Mouse (Mus musculus) limb, embryonic 13.5 days (tissue): ENCODE results near the gene Mindy4b-ps. TPM values are rescaled to one million over a fixed set of nuclear protein-coding genes. Genes with fewer than 3 reads are reported as not detected.
"Not testable (repeated sequence)": the region's sequence is repeated elsewhere in the genome, so short reads cannot be mapped to it uniquely, and the experiment has no call there.

ENCODE experiments used
- ATAC-seq: fragments of 200-750 bp; cut with Nextera tagmentation; 2 replicates; pipeline ENCODE4 v1.8.0; 2017; ENCODE audit warnings: low read depth, moderate number of reproducible peaks, moderate TSS enrichment; ENCODE audit not compliant: low FRiP score
- H3K27ac ChIP-seq: fragments of 300-500 bp; sonication (generic); 2 replicates; pipeline ENCODE4 v1.5.1; 2015; ENCODE audit warnings: inconsistent platforms, mild to moderate bottlenecking, moderate library complexity
- H3K27me3 ChIP-seq: fragments of 300-500 bp; sonication (generic); 2 replicates; pipeline ENCODE4 v1.6.1; 2015; ENCODE audit warnings: mild to moderate bottlenecking, inconsistent platforms
- H3K36me3 ChIP-seq: fragments of 300-500 bp; sonication (generic); 2 replicates; pipeline ENCODE4 v1.6.1; 2015; ENCODE audit warnings: inconsistent platforms, mild to moderate bottlenecking, moderate library complexity
- H3K4me1 ChIP-seq: fragments of 300-500 bp; sonication (generic); 2 replicates; pipeline ENCODE4 v1.6.1; 2015; ENCODE audit warnings: inconsistent platforms
- H3K4me2 ChIP-seq: fragments of 300-500 bp; sonication (generic); replicated peaks from 2 replicates; pipeline ENCODE4 v1.6.1; 2015; ENCODE audit warnings: inconsistent platforms, mild to moderate bottlenecking, moderate library complexity
- H3K4me3 ChIP-seq: fragments of 300-500 bp; sonication (generic); 2 replicates; pipeline ENCODE4 v1.5.1; 2015; ENCODE audit warnings: moderate library complexity, mild to moderate bottlenecking, inconsistent platforms
- H3K9ac ChIP-seq: fragments of 300-500 bp; sonication (generic); 2 replicates; pipeline ENCODE4 v1.6.1; 2015; ENCODE audit warnings: mild to moderate bottlenecking, inconsistent platforms
- H3K9me3 ChIP-seq: fragments of 300-500 bp; sonication (generic); 2 replicates; pipeline ENCODE4 v1.6.1; 2016; ENCODE audit warnings: inconsistent platforms
- WGBS: fragments of 180-500 bp; shearing (Covaris S2); methylation state at CpG from one replicate; pipeline ENCODE4 v1.1.7; 2015; 5-methylcytosine and 5-hydroxymethylcytosine counted together
- polyA plus RNA-seq: library from polyadenylated mRNA; unstranded; fragments of >200 nt; fragmentation: Nextera tagmentation; extraction: Ambion mirVana; gene quantifications from 2 replicates; pipeline ENCODE4 v1.2.1, GENCODE M21; 2015

The Mindy4b-ps gene
- polyA plus RNA-seq = 0.18 TPM in 1 of 2 replicates, not detected in the other

- ATAC-seq = no peak
- Histone ChIP-seq H3K27ac (no peak within 1 kb of the TSS), H3K27me3 (no peaks in the 10 kb centered on the region), H3K36me3 (no peaks in the 10 kb centered on the region), H3K4me3 (no peak within 1 kb of the TSS), H3K4me1 (peaks cover 10% of the 10 kb centered on the region), H3K9ac (no peak within 1 kb of the TSS), H3K9me3 (no peaks in the 10 kb centered on the region), H3K4me2 (no peak within 1 kb of the TSS)
- 60% methylated on average over 4 of the region's 4 CpGs for WGBS
Measured at GRCm38 (mm10) chr3:58822211-58822610, at the start of gene Mindy4b-ps. Gene Mindy4b-ps (minus strand): TSS chr3:58822311.

GRCm38 (mm10) chr3:58871882-58872281 is 49.8 kb upstream of the Mindy4b-ps start:
- H3K4me3 ChIP-seq, H3K9me3 ChIP-seq, H3K4me2 ChIP-seq, H3K27me3 ChIP-seq, H3K36me3 ChIP-seq, H3K9ac ChIP-seq, H3K27ac ChIP-seq, ATAC-seq, H3K4me1 ChIP-seq: not testable (repeated sequence)
- WGBS = 74% methylated on average over 2 of the region's 2 CpGs

- H3K9ac ChIP-seq = no peak overlapping the region
- H3K9me3 ChIP-seq = no peaks in the 10 kb centered on the region
- no peak for ATAC-seq
- no peak overlapping the region for H3K4me2 ChIP-seq
- WGBS = 41% methylated on average over 7 of the region's 7 CpGs
- H3K27ac ChIP-seq = no peak overlapping the region
- H3K27me3 ChIP-seq = no peaks in the 10 kb centered on the region
- H3K4me1 ChIP-seq = no peaks in the 10 kb centered on the region
- no peaks in the 10 kb centered on the region for H3K36me3 ChIP-seq
- no peak overlapping the region for H3K4me3 ChIP-seq
Measured at GRCm38 (mm10) chr3:58865690-58866089, 43.6 kb upstream of the Mindy4b-ps start.

GRCm38 (mm10) chr3:58862976-58863375 is 40.9 kb upstream of the Mindy4b-ps start:
- 77% methylated on average over 2 of the region's 2 CpGs for WGBS
- H3K4me2 ChIP-seq = no peak overlapping the region

GRCm38 (mm10) chr3:58843415-58843814 is 21.3 kb upstream of the Mindy4b-ps start:
- Histone ChIP-seq H3K27ac (no peak overlapping the region), H3K27me3 (no peaks in the 10 kb centered on the region), H3K4me3 (no peak overlapping the region), H3K9me3 (no peaks in the 10 kb centered on the region), H3K9ac (no peak overlapping the region), H3K36me3 (no peaks in the 10 kb centered on the region), H3K4me2 (no peak overlapping the region), H3K4me1 (no peaks in the 10 kb centered on the region)
- ATAC-seq = no peak
- 61% methylated on average over 1 of the region's 1 CpGs for WGBS

More at GRCm38 (mm10) chr3:58862976-58863375, 40.9 kb upstream of the Mindy4b-ps start:
- no peak for ATAC-seq
- Histone ChIP-seq H3K4me3 (no peak overlapping the region), H3K27ac (no peak overlapping the region), H3K4me1 (no peaks in the 10 kb centered on the region), H3K9me3 (no peaks in the 10 kb centered on the region), H3K36me3 (no peaks in the 10 kb centered on the region), H3K9ac (no peak overlapping the region), H3K27me3 (no peaks in the 10 kb centered on the region)

GRCm38 (mm10) chr3:58833442-58834160 is 11.5 kb upstream of the Mindy4b-ps start:
- 76% methylated on average over 5 of the region's 5 CpGs for WGBS
- H3K4me2 ChIP-seq = no peak overlapping the region
- H3K36me3 ChIP-seq = no peaks in the 10 kb centered on the region
- no peaks in the 10 kb centered on the region for H3K4me1 ChIP-seq
- H3K27me3 ChIP-seq = no peaks in the 10 kb centered on the region
- ATAC-seq = no peak
- no peak overlapping the region for H3K27ac ChIP-seq
- no peak overlapping the region for H3K9ac ChIP-seq
- no peak overlapping the region for H3K4me3 ChIP-seq
- no peaks in the 10 kb centered on the region for H3K9me3 ChIP-seq

- no peaks in the 10 kb centered on the region for H3K27me3 ChIP-seq
- H3K9me3 ChIP-seq = no peaks in the 10 kb centered on the region
- H3K36me3 ChIP-seq = no peaks in the 10 kb centered on the region
- H3K27ac ChIP-seq = no peak overlapping the region
- no peaks in the 10 kb centered on the region for H3K4me1 ChIP-seq
- H3K9ac ChIP-seq = no peak overlapping the region
- no peak overlapping the region for H3K4me3 ChIP-seq
- ATAC-seq = no peak
- H3K4me2 ChIP-seq = no peak overlapping the region
- WGBS = 96% methylated on average over 2 of the region's 2 CpGs
Measured at GRCm38 (mm10) chr3:58832888-58833287, 10.8 kb upstream of the Mindy4b-ps start.

- no peak overlapping the region for H3K27ac ChIP-seq
- ATAC-seq = no peak
- no peak overlapping the region for H3K4me3 ChIP-seq
- H3K27me3 ChIP-seq = no peaks in the 10 kb centered on the region
- H3K4me1 ChIP-seq = no peaks in the 10 kb centered on the region
- no peak overlapping the region for H3K4me2 ChIP-seq
- no peaks in the 10 kb centered on the region for H3K36me3 ChIP-seq
- no peaks in the 10 kb centered on the region for H3K9me3 ChIP-seq
- WGBS = 83% methylated on average over 5 of the region's 5 CpGs
- H3K9ac ChIP-seq = no peak overlapping the region
Measured at GRCm38 (mm10) chr3:58831586-58831985, 9.5 kb upstream of the Mindy4b-ps start.

- no peak overlapping the region for H3K4me3 ChIP-seq
- 88% methylated on average over 1 of the region's 1 CpGs for WGBS
- no peaks in the 10 kb centered on the region for H3K4me1 ChIP-seq
- H3K27ac ChIP-seq = no peak overlapping the region
- H3K4me2 ChIP-seq = no peak overlapping the region
- ATAC-seq = no peak
- no peaks in the 10 kb centered on the region for H3K9me3 ChIP-seq
- no peak overlapping the region for H3K9ac ChIP-seq
- no peaks in the 10 kb centered on the region for H3K36me3 ChIP-seq
- H3K27me3 ChIP-seq = no peaks in the 10 kb centered on the region
Measured at GRCm38 (mm10) chr3:58829926-58830325, 7.8 kb upstream of the Mindy4b-ps start.

GRCm38 (mm10) chr3:58828366-58829153 is 6.4 kb upstream of the Mindy4b-ps start:
- 84% methylated on average over 14 of the region's 14 CpGs for WGBS

GRCm38 (mm10) chr3:58826266-58826665 is 4.2 kb upstream of the Mindy4b-ps start:
- whole genome bisulfite sequencing = 59% methylated on average over 4 of the region's 4 CpGs
- Histone ChIP-seq H3K9ac (no peak overlapping the region), H3K4me2 (no peak overlapping the region), H3K27me3 (no peaks in the 10 kb centered on the region), H3K27ac (no peak overlapping the region), H3K4me1 (no peaks in the 10 kb centered on the region), H3K9me3 (no peaks in the 10 kb centered on the region), H3K36me3 (no peaks in the 10 kb centered on the region), H3K4me3 (no peak overlapping the region)
- no peak for ATAC-seq

More at GRCm38 (mm10) chr3:58828366-58829153, 6.4 kb upstream of the Mindy4b-ps start:
- Histone ChIP-seq H3K36me3 (no peaks in the 10 kb centered on the region), H3K27me3 (no peaks in the 10 kb centered on the region), H3K27ac (no peak overlapping the region), H3K4me3 (no peak overlapping the region), H3K9ac (no peak overlapping the region), H3K4me2 (no peak overlapping the region), H3K4me1 (no peaks in the 10 kb centered on the region), H3K9me3 (no peaks in the 10 kb centered on the region)
- no peak for ATAC-seq

GRCm38 (mm10) chr3:58817337-58817736 is 4.8 kb downstream of the Mindy4b-ps start:
- Histone ChIP-seq H3K36me3 (no peaks in the 10 kb centered on the region), H3K4me1 (peaks cover 14% of the 10 kb centered on the region), H3K4me3 (no peak overlapping the region), H3K9me3 (no peaks in the 10 kb centered on the region), H3K27me3 (no peaks in the 10 kb centered on the region), H3K9ac (no peak overlapping the region), H3K27ac (no peak overlapping the region), H3K4me2 (no peak overlapping the region)
- WGBS = 43% methylated on average over 6 of the region's 6 CpGs
- ATAC-seq = 0 out of 2 replicates have a peak, but pooled peaks have one; percentile 11
